Mouse (Mus musculus) heart, embryonic 15.5 days (tissue): ENCODE measurements around the gene Brip1. TPM values are rescaled to one million over a fixed set of nuclear protein-coding genes. Genes with fewer than 3 reads are reported as not detected.

ENCODE experiments used
- ATAC-seq: fragments of 200-750 bp; cut with Nextera tagmentation; replicated peaks from 2 replicates; pipeline ENCODE4 v1.8.0; 2017; ENCODE audit warnings: low read depth, moderate TSS enrichment; ENCODE audit not compliant: insufficient number of reproducible peaks, insufficient read depth, low FRiP score
- H3K27ac ChIP-seq: fragments of 300-500 bp; sonication (generic); 2 replicates; pipeline ENCODE4 v1.5.1; 2015; ENCODE audit warnings: mild to moderate bottlenecking, inconsistent platforms
- H3K27me3 ChIP-seq: fragments of 300-500 bp; sonication (generic); 2 replicates; pipeline ENCODE4 v1.6.1; 2015; ENCODE audit warnings: inconsistent platforms
- H3K36me3 ChIP-seq: fragments of 300-500 bp; sonication (generic); 2 replicates; pipeline ENCODE4 v1.6.1; 2015; ENCODE audit warnings: mild to moderate bottlenecking, inconsistent platforms
- H3K4me1 ChIP-seq: fragments of 300-500 bp; sonication (generic); replicated peaks from 2 replicates; pipeline ENCODE4 v1.6.1; 2015; ENCODE audit warnings: inconsistent platforms
- H3K4me2 ChIP-seq: fragments of 300-500 bp; sonication (generic); 2 replicates; pipeline ENCODE4 v1.6.1; 2015; ENCODE audit warnings: inconsistent platforms, mild to moderate bottlenecking, moderate library complexity
- H3K4me3 ChIP-seq: fragments of 300-500 bp; sonication (generic); 2 replicates; pipeline ENCODE4 v1.5.1; 2015; ENCODE audit warnings: mild to moderate bottlenecking, inconsistent platforms
- H3K9ac ChIP-seq: fragments of 300-500 bp; sonication (generic); 2 replicates; pipeline ENCODE4 v1.6.1; 2015; ENCODE audit warnings: mild to moderate bottlenecking, inconsistent platforms
- H3K9me3 ChIP-seq: fragments of 300-500 bp; sonication (generic); replicated peaks from 2 replicates; pipeline ENCODE4 v1.6.1; 2016; ENCODE audit warnings: inconsistent platforms
- WGBS: fragments of 180-500 bp; shearing (Covaris S2); methylation state at CpG from one replicate; pipeline ENCODE4 v1.1.7; 2015; ENCODE audit warnings: mixed read lengths; 5-methylcytosine and 5-hydroxymethylcytosine counted together
- polyA plus RNA-seq: library from polyadenylated mRNA; unstranded; fragments of >200 nt; fragmentation: Nextera tagmentation; extraction: Ambion mirVana; gene quantifications from 2 replicates; pipeline ENCODE4 v1.2.1, GENCODE M21; 2015

Gene Brip1
- polyA plus RNA-seq, 1 experiment from 2014 or later: 3.4 TPM

DNA sequence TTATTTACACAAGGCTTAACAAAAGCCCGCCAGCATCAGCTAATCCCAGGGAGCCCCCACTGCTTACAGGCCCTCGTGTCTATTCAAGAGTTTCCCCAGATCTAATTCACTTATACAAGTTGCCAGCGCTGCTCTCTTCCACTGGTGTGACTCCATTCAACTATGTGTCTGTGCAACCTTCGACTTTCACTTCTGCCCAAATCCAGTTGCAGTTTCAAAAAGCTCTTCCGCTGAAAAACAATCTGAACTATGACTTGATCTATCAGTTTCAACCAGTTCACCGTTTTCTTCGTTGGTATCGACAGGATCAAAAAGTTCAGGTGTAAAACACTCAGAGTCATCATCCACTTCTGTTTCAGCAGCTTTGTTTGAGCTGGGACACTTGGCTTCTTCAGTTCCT is 139.8 kb downstream of the Brip1 start:
- H3K4me2 ChIP-seq: no peak overlapping the region
- H3K27ac ChIP-seq: no peak overlapping the region
- no peaks in the 10 kb centered on the region for H3K9me3 ChIP-seq
- no peaks in the 10 kb centered on the region for H3K36me3 ChIP-seq
- WGBS: 87% methylated on average over 8 of the region's 8 CpGs
- H3K4me3 ChIP-seq: no peak overlapping the region
- ATAC-seq: no peak
- H3K9ac ChIP-seq: no peak overlapping the region
- no peaks in the 10 kb centered on the region; the same call in 1 of the 2 replicates for H3K4me1 ChIP-seq
- no peaks in the 10 kb centered on the region for H3K27me3 ChIP-seq

DNA sequence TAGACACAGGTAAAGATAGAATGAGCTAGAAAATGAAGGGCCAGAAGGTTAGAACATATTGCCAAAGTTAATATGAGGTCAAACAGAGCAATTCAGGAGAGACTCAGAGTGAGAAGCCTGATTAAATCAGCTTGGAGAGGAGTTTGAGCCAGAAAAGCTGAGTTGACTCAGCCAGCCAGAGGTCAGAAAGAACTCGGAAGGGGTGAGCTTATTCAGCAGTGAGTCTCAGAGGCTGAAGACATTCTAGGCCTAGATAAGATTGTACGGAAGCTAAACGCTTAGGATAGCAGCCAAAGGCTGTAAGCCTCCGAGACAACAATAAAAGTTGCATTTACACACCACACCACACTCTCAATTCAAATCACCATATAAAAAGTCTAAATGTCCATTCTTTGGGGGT is 141.9 kb downstream of the Brip1 start:
- H3K4me2 ChIP-seq: no peak overlapping the region
- H3K4me3 ChIP-seq: no peak overlapping the region
- ATAC-seq: no peak
- H3K27me3 ChIP-seq: no peaks in the 10 kb centered on the region
- no peak overlapping the region for H3K9ac ChIP-seq
- no peaks in the 10 kb centered on the region for H3K9me3 ChIP-seq
- H3K27ac ChIP-seq: no peak overlapping the region
- no peaks in the 10 kb centered on the region; the same call in 1 of the 2 replicates for H3K4me1 ChIP-seq
- H3K36me3 ChIP-seq: no peaks in the 10 kb centered on the region
- 23% methylated on average over 4 of the region's 4 CpGs for WGBS

GRCm38 (mm10) chr11:86055806-86056205 is 145.2 kb downstream of the Brip1 start:
- Histone ChIP-seq H3K36me3 (no peaks in the 10 kb centered on the region), H3K9ac (no peak overlapping the region), H3K9me3 (no peaks in the 10 kb centered on the region), H3K27ac (no peak overlapping the region), H3K4me3 (no peak overlapping the region), H3K27me3 (no peaks in the 10 kb centered on the region), H3K4me1 (no peaks in the 10 kb centered on the region; the same call in 1 of the 2 replicates), H3K4me2 (no peak overlapping the region)
- 72% methylated on average over 7 of the region's 7 CpGs for WGBS
- no peak for ATAC-seq

DNA sequence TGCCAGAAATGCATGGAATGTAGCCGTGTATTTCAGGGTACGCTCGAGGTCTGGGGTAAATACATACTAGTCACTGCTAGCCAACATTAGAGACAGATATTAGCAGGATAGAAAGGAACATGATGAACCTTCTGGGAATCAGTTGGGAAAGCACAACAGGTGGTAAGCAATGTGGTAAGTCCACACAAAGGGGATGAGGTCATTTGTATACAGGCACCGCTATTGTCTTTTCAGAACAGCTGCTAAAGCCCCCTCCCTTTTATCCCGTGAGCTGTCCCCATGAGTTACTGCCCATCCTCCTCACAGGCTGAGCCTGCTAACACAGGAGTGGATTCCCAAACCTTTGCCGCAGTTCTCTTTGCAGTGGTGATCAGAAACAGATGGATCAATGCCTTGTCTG is 149.6 kb downstream of the Brip1 start:
- Histone ChIP-seq H3K36me3 (no peaks in the 10 kb centered on the region), H3K27me3 (no peaks in the 10 kb centered on the region), H3K27ac (no peak overlapping the region), H3K9me3 (no peaks in the 10 kb centered on the region), H3K4me3 (no peak overlapping the region), H3K9ac (no peak overlapping the region), H3K4me2 (no peak overlapping the region), H3K4me1 (no peaks in the 10 kb centered on the region)
- WGBS: 51% methylated on average over 6 of the region's 6 CpGs
- no peak for ATAC-seq

GRCm38 (mm10) chr11:86050430-86051280 is 150.3 kb downstream of the Brip1 start:
- H3K9ac ChIP-seq: no peak overlapping the region
- no peak for ATAC-seq
- H3K36me3 ChIP-seq: no peaks in the 10 kb centered on the region
- H3K4me2 ChIP-seq: no peak overlapping the region
- no peaks in the 10 kb centered on the region for H3K9me3 ChIP-seq
- no peak overlapping the region for H3K4me3 ChIP-seq
- H3K4me1 ChIP-seq: no peaks in the 10 kb centered on the region
- no peaks in the 10 kb centered on the region for H3K27me3 ChIP-seq
- H3K27ac ChIP-seq: no peak overlapping the region
- WGBS: 72% methylated on average over 8 of the region's 8 CpGs

GRCm38 (mm10) chr11:86039994-86040393 is 161.0 kb downstream of the Brip1 start:
- no peak overlapping the region for H3K9ac ChIP-seq
- H3K9me3 ChIP-seq: no peaks in the 10 kb centered on the region
- no peak for ATAC-seq
- WGBS: 69% methylated on average over 5 of the region's 5 CpGs
- H3K4me2 ChIP-seq: no peak overlapping the region
- H3K27ac ChIP-seq: no peak overlapping the region
- no peaks in the 10 kb centered on the region for H3K4me1 ChIP-seq
- no peaks in the 10 kb centered on the region for H3K36me3 ChIP-seq
- H3K4me3 ChIP-seq: no peak overlapping the region
- no peaks in the 10 kb centered on the region for H3K27me3 ChIP-seq

DNA sequence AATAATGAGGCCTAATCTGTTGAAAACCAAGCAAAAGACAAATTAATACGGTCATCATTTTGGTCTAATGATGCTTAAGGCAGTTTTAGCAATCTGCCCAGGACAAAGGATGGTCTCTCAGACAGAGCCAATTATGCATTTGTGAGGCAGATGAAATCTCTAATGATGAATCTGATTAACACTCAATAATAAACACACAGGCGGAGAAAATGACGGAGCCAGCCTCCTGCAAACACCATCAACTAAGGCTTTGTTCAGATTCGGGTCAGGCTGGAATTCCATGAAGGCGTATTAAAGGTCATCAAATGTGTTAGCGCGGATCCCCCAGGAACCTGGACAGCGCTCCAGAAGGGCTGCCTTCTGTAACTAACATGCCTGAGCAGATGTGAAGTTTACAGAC is 161.6 kb downstream of the Brip1 start:
- H3K4me2 ChIP-seq: no peak overlapping the region
- no peaks in the 10 kb centered on the region for H3K36me3 ChIP-seq
- H3K9me3 ChIP-seq: no peaks in the 10 kb centered on the region
- H3K9ac ChIP-seq: no peak overlapping the region
- no peaks in the 10 kb centered on the region for H3K27me3 ChIP-seq
- H3K4me1 ChIP-seq: no peaks in the 10 kb centered on the region
- whole genome bisulfite sequencing: 85% methylated on average over 8 of the region's 8 CpGs
- no peak for ATAC-seq
- no peak overlapping the region for H3K4me3 ChIP-seq
- no peak overlapping the region for H3K27ac ChIP-seq

DNA sequence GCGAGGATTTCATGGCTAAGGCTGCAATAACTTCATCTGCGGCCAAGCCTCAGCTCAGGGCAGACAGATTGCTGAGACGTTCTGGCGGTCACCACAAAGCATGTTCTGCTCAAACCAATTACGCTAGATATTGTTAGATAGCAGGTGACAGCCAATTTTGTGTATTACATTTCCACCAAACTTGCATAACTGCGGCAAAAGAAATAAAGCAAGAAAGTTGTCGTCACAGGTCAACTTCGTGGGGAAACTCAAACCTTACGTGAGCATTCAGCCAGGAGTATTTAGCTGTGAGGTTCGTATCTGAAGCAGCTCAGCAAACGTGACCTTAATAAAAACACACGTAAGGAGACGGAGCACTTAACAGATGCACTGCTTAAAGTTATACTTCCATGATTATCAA is 162.3 kb downstream of the Brip1 start:
- no peaks in the 10 kb centered on the region for H3K9me3 ChIP-seq
- H3K36me3 ChIP-seq: no peaks in the 10 kb centered on the region
- no peak overlapping the region for H3K9ac ChIP-seq
- no peaks in the 10 kb centered on the region for H3K27me3 ChIP-seq
- H3K27ac ChIP-seq: no peak overlapping the region
- no peak for ATAC-seq
- no peaks in the 10 kb centered on the region for H3K4me1 ChIP-seq
- no peak overlapping the region for H3K4me2 ChIP-seq
- no peak overlapping the region for H3K4me3 ChIP-seq
- 81% methylated on average over 13 of the region's 13 CpGs for WGBS

DNA sequence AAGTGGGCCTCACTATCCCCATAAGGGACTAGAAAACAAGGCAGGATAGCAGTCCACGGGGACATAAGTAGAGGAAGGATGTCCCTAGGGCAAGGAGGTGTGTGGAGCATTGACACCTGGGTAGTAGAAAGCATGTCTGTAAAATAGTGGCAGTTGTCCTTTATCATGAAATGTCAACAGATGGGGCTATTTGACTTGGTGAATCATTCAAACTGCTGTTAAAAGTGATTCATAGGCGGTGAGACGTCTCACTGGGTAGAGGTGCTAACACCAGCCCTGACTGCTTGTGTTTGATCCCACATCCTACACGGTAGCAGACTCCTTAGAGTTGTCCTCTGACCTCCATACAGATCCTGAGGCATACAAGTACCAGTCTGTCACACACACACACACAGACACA is 168.1 kb downstream of the Brip1 start:
- WGBS: 55% methylated on average over 4 of the region's 4 CpGs
- H3K4me2 ChIP-seq: no peak overlapping the region
- H3K9ac ChIP-seq: no peak overlapping the region
- no peaks in the 10 kb centered on the region for H3K9me3 ChIP-seq
- no peaks in the 10 kb centered on the region for H3K4me1 ChIP-seq
- H3K4me3 ChIP-seq: no peak overlapping the region
- H3K27me3 ChIP-seq: no peaks in the 10 kb centered on the region
- no peaks in the 10 kb centered on the region for H3K36me3 ChIP-seq
- ATAC-seq: no peak
- H3K27ac ChIP-seq: no peak overlapping the region

GRCm38 (mm10) chr11:86028034-86028433 is 173.0 kb downstream of the Brip1 start:
- Histone ChIP-seq H3K27ac (no peak overlapping the region), H3K36me3 (no peaks in the 10 kb centered on the region), H3K4me3 (no peak overlapping the region), H3K27me3 (no peaks in the 10 kb centered on the region), H3K4me2 (no peak overlapping the region), H3K9ac (no peak overlapping the region), H3K9me3 (no peaks in the 10 kb centered on the region), H3K4me1 (0 out of 2 replicates have a peak, but pooled peaks cover 2% of the 10 kb centered on the region)
- ATAC-seq: no peak
- 53% methylated on average over 5 of the region's 5 CpGs for WGBS

DNA sequence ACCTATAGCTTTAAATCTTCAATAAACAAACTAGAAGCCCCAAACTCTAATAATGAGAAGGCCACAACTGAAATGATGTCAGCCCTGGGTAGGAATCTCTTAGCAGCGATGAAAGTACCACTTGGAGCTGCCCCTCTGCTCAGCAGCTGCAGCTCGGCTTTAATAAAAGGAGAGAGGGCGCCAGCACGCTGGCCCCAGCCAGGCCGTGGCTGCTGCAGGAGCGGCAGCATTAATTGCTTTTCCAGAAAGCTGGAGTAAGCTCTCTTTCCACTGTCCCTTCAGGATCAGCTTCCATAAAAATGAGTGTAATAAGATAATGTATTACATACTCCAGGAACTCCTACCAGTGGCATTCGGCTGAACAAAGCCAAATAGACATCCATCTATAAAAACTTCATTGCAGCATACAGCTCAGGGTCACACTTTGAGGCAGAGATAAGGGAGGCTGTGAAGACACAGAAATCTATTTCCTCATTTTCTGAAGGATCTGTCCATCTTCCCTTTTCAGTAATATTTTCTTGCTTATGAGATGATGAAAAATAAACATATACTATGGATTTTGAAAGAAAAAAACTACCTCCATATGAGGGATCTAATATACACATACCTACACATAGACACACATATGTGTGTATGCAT is 174.3 kb downstream of the Brip1 start:
- Histone ChIP-seq H3K4me3 (no peak overlapping the region), H3K27ac (no peak overlapping the region), H3K36me3 (no peaks in the 10 kb centered on the region), H3K4me1 (0 out of 2 replicates have a peak, but pooled peaks cover 2% of the 10 kb centered on the region), H3K4me2 (no peak overlapping the region), H3K9me3 (no peaks in the 10 kb centered on the region), H3K27me3 (no peaks in the 10 kb centered on the region), H3K9ac (no peak overlapping the region)
- ATAC-seq: no peak
- 21% methylated on average over 7 of the region's 7 CpGs for WGBS
